In genomic region chr6:43265363-43266041, GRCm38 (mm10) we compare ENCODE assay signal across 8 mouse cellular contexts. TPM values are rescaled to one million over a fixed set of nuclear protein-coding genes. Genes with fewer than 3 reads are reported as not detected.
A peak's percentile ranks its signal among the peaks of the same experiment; 100 is the strongest.
DNase-seq lines count a peak whose midpoint lies in the region; ATAC-seq and TF ChIP-seq lines count a peak whose summit lies in the region.

Arhgef5 (plus strand) TSS chr6:43265582.

- H3K27ac ChIP-seq in liver, embryonic 14.5 days, result no peak within 1 kb of the TSS
- H3K27ac ChIP-seq in neural tube, embryonic 11.5 days (ENCODE audit: low read depth, low read length), result no peak within 1 kb of the TSS

- peak; percentile 49 for DNase-seq in ES-CJ7 (ENCODE audit: low read depth, low spot score)
- DNase-seq in adrenal gland, postnatal 4 days (ENCODE audit: low spot score in 2 of 2), result peak; percentile 9 to 15
- peak; percentile 9 to 33 for DNase-seq in gastrocnemius, postnatal 36 days
- peak in 1 of 3 experiments; percentile 6 for DNase-seq in liver, embryonic 14.5 days (ENCODE audit: low read depth in 3 of 3, low spot score in 3 of 3)
- DNase-seq in neural tube, embryonic 11.5 days (ENCODE audit: low spot score), result peak; percentile 49
- DNase-seq in thymus, postnatal 4 days, result peak; percentile 71
- DNase-seq in frontal cortex, postnatal 36 days (ENCODE audit: low spot score in 2 of 2), result no peak

- peaks cover 5% of the 10 kb centered on the region for H3K27me3 ChIP-seq in liver, embryonic 14.5 days (ENCODE audit: control insufficient read depth, insufficient read depth, low read length)
- peaks cover 13% of the 10 kb centered on the region for H3K27me3 ChIP-seq in neural tube, embryonic 11.5 days (ENCODE audit: control insufficient read depth, insufficient read depth, low read length)

- no peaks in the 10 kb centered on the region for H3K36me3 ChIP-seq in liver, embryonic 14.5 days (replicated peaks; ENCODE audit: control insufficient read depth, insufficient read depth, low read depth)
- H3K36me3 ChIP-seq in neural tube, embryonic 11.5 days (ENCODE audit: control insufficient read depth, insufficient read depth, low read length), result no peaks in the 10 kb centered on the region

- TF ChIP-seq CTCF in liver, embryonic 14.5 days (IDR thresholded peaks at IDR 0.05; ENCODE audit: low read depth), result no peak

- H3K4me2 ChIP-seq in liver, embryonic 14.5 days (ENCODE audit: low read depth), result peak within 1 kb of the TSS; percentile 50
- peak within 1 kb of the TSS; percentile 84 for H3K4me2 ChIP-seq in neural tube, embryonic 11.5 days (ENCODE audit: low read depth)

- peak; percentile 49 for ATAC-seq in inflammation-experienced regulatory T-cells, adult 6 months
- peak; percentile 68 for ATAC-seq in liver, embryonic 14.5 days (ENCODE audit: insufficient read depth)
- peak; percentile 70 for ATAC-seq in neural tube, embryonic 11.5 days (ENCODE audit: insufficient read depth, low FRiP score, low TSS enrichment)

- peak within 1 kb of the TSS; percentile 32 for H3K9ac ChIP-seq in liver, embryonic 14.5 days (replicated peaks)
- peak within 1 kb of the TSS; percentile 51 for H3K9ac ChIP-seq in neural tube, embryonic 11.5 days (ENCODE audit: low read length)

- WGBS in liver, embryonic 14.5 days (ENCODE audit: insufficient replicate concordance), result under 1% methylated on average over 48 of the region's 48 CpGs
- under 1% methylated on average over 38 of the region's 48 CpGs for WGBS in neural tube, embryonic 11.5 days

- intact Hi-C loops in gastrocnemius, postnatal 36 days (cut with DNase I), result no loop called here

- H3K4me1 ChIP-seq in liver, embryonic 14.5 days (replicated peaks; ENCODE audit: control insufficient read depth in 2 of 2, insufficient read depth in 2 of 2, low read length in 1 of 2), result peaks cover 0 to 9% of the 10 kb centered on the region in 2 experiments; a peak in 2 of 4 replicates
- no peaks in the 10 kb centered on the region for H3K4me1 ChIP-seq in neural tube, embryonic 11.5 days (ENCODE audit: control insufficient read depth, insufficient read depth, low read length)

- no peaks in the 10 kb centered on the region for H3K9me3 ChIP-seq in liver, embryonic 14.5 days (ENCODE audit: control insufficient read depth, low read length)
- H3K9me3 ChIP-seq in neural tube, embryonic 11.5 days (ENCODE audit: control insufficient read depth, low read length), result no peaks in the 10 kb centered on the region

- H3K4me3 ChIP-seq in liver, embryonic 14.5 days (ENCODE audit: insufficient read depth in 1 of 2, low read depth in 2 of 2, low read length in 2 of 2), result peak within 1 kb of the TSS; percentile 52 to 59
- H3K4me3 ChIP-seq in neural tube, embryonic 11.5 days (ENCODE audit: low read depth, low read length), result peak within 1 kb of the TSS; percentile 53

- no peak for TF ChIP-seq EP300 in liver, embryonic 14.5 days (IDR thresholded peaks at IDR 0.05; ENCODE audit: low read depth)

RNA-seq across cellular contexts. Expression of gene Arhgef5, which starts in this region (rescaled TPM):
- 10 to 100 TPM; 17.1 to 22.2 TPM for total RNA-seq in adrenal gland, postnatal 4 days (2021)
- total RNA-seq in gastrocnemius, postnatal 36 days (2021), result 1 to 10 TPM; 3.0 to 3.3 TPM
- polyA plus RNA-seq in inflammation-experienced regulatory T-cells, adult 6 months (2017; shearing (Covaris generic)), result 1 to 10 TPM; 2.9 to 4.2 (median 4.1) TPM
- polyA plus RNA-seq in liver, embryonic 14.5 days (2012; rRNA removed), result 2.3 TPM in 2 replicates
- polyA plus RNA-seq in liver, embryonic 14.5 days (2014; fragmentation: Nextera tagmentation; extraction: Ambion mirVana), result 1.3 TPM in 2 replicates
- polyA plus RNA-seq in neural tube, embryonic 11.5 days (2014; fragmentation: Nextera tagmentation; extraction: Ambion mirVana), result 2.6 and 3.0 TPM in 2 replicates

Comparison
In these comparisons a context has a peak if more than half of its experiments do, and no peak if none do; other contexts are left out.
1. RNA of gene Arhgef5 (total RNA-seq): 17.1 to 22.2 TPM in adrenal gland, postnatal 4 days; 3.0 to 3.3 TPM in gastrocnemius, postnatal 36 days; every median in the first group is over 4 times any median in the second.
2. DNase-seq: peak in ES-CJ7 (single experiment), adrenal gland, postnatal 4 days (2 of 2), gastrocnemius, postnatal 36 days (2 of 2), neural tube, embryonic 11.5 days (single experiment) and thymus, postnatal 4 days (single experiment); none in frontal cortex, postnatal 36 days (0 of 2).
3. Peak in every context shown above with its lines, with median percentiles within 50 percentile points of each other: ATAC-seq.